Mouse (Mus musculus): Measurements from ENCODE around the gene Tdrd12. TPM values are rescaled to one million over a fixed set of nuclear protein-coding genes. Genes with fewer than 3 reads are reported as not detected.
"Not testable (repeated sequence)": the region's sequence is repeated elsewhere in the genome, so short reads cannot be mapped to it uniquely, and the experiment has no call there.

Gene Tdrd12
- 0.57 and 1.2 TPM in 2 replicates for polyA plus RNA-seq (2015; fragmentation: Nextera tagmentation; extraction: Ambion mirVana)

GRCm38 (mm10) chr7:35537562-35537961, at the start of gene Tdrd12:
TSS of gene Tdrd12 (minus strand) at chr7:35537745.
- WGBS: 87% methylated on average over 17 of the region's 17 CpGs
- no peak within 1 kb of the TSS for H3K4me3 ChIP-seq (replicated peaks)
- no peak within 1 kb of the TSS for H3K9ac ChIP-seq
- no peak for ATAC-seq
- H3K4me1 ChIP-seq (replicated peaks): no peaks in the 10 kb centered on the region
- H3K27me3 ChIP-seq (replicated peaks): no peaks in the 10 kb centered on the region
- H3K27ac ChIP-seq: no peak within 1 kb of the TSS
- no peak within 1 kb of the TSS for H3K4me2 ChIP-seq (replicated peaks)
- no peaks in the 10 kb centered on the region for H3K36me3 ChIP-seq
- H3K9me3 ChIP-seq: no peaks in the 10 kb centered on the region

GRCm38 (mm10) chr7:35586906-35587445, 49.4 kb upstream of the Tdrd12 start:
- H3K4me1 ChIP-seq (replicated peaks): peaks cover 29% of the 10 kb centered on the region
- 0 out of 2 replicates have a peak overlapping the region, but pooled peaks have one; percentile 77 for H3K27ac ChIP-seq
- peak overlapping the region; percentile 95 for H3K4me3 ChIP-seq (replicated peaks)
- peaks cover 2% of the 10 kb centered on the region for H3K36me3 ChIP-seq
- H3K4me2 ChIP-seq (replicated peaks): peak overlapping the region; percentile 100
- 22% methylated on average over 15 of the region's 15 CpGs for WGBS
- ATAC-seq: no peak
- H3K9ac ChIP-seq: peak overlapping the region; percentile 86
- no peaks in the 10 kb centered on the region for H3K9me3 ChIP-seq
- peaks cover 25% of the 10 kb centered on the region for H3K27me3 ChIP-seq (replicated peaks)

- Histone ChIP-seq H3K4me2 (replicated peaks) (peak within 1 kb of the TSS; percentile 100), H3K4me1 (replicated peaks) (peaks cover 29% of the 10 kb centered on the region), H3K9ac (peak within 1 kb of the TSS; percentile 86), H3K27me3 (replicated peaks) (peaks cover 25% of the 10 kb centered on the region), H3K9me3 (no peaks in the 10 kb centered on the region), H3K27ac (peak within 1 kb of the TSS; percentile 77), H3K4me3 (replicated peaks) (peak within 1 kb of the TSS; percentile 95), H3K36me3 (no peaks in the 10 kb centered on the region)
- ATAC-seq: peak; percentile 98
- under 1% methylated on average over 49 of the region's 49 CpGs for WGBS
These were observed 48.7 kb upstream of the Tdrd12 start, which contains the start of gene Ankrd27 for GRCm38 (mm10) chr7:35586055-35586905. TSS of gene Ankrd27 (plus strand) at chr7:35586244.

GRCm38 (mm10) chr7:35585191-35586054, 47.9 kb upstream of the Tdrd12 start, which contains the start of gene Rgs9bp:
TSS of gene Rgs9bp (minus strand) at chr7:35585582.
- Histone ChIP-seq H3K27ac (peak within 1 kb of the TSS; percentile 77), H3K27me3 (replicated peaks) (peaks cover 25% of the 10 kb centered on the region), H3K9me3 (no peaks in the 10 kb centered on the region), H3K4me3 (replicated peaks) (peak within 1 kb of the TSS; percentile 95), H3K4me2 (replicated peaks) (peak within 1 kb of the TSS; percentile 100), H3K4me1 (replicated peaks) (peaks cover 29% of the 10 kb centered on the region), H3K9ac (peak within 1 kb of the TSS; percentile 86), H3K36me3 (no peaks in the 10 kb centered on the region)
- under 1% methylated on average over 45 of the region's 45 CpGs for WGBS
- peak; percentile 88 for ATAC-seq

GRCm38 (mm10) chr7:35584786-35585190, 47.2 kb upstream of the Tdrd12 start:
- Histone ChIP-seq H3K36me3 (no peaks in the 10 kb centered on the region), H3K27me3 (replicated peaks) (peaks cover 25% of the 10 kb centered on the region), H3K4me3 (replicated peaks) (peak overlapping the region; percentile 95), H3K9me3 (no peaks in the 10 kb centered on the region), H3K9ac (peak overlapping the region; percentile 86), H3K27ac (no peak overlapping the region), H3K4me1 (replicated peaks) (peaks cover 29% of the 10 kb centered on the region), H3K4me2 (replicated peaks) (peak overlapping the region; percentile 100)
- ATAC-seq: no peak
- under 1% methylated on average over 50 of the region's 50 CpGs for WGBS

GRCm38 (mm10) chr7:35584068-35584785, 46.7 kb upstream of the Tdrd12 start:
- 6% methylated on average over 36 of the region's 36 CpGs for WGBS
- peak overlapping the region; percentile 86 for H3K9ac ChIP-seq

GRCm38 (mm10) chr7:35583476-35584025, 46.0 kb upstream of the Tdrd12 start:
- Histone ChIP-seq H3K36me3 (no peaks in the 10 kb centered on the region), H3K9ac (no peak overlapping the region), H3K4me1 (replicated peaks) (peaks cover 29% of the 10 kb centered on the region), H3K9me3 (no peaks in the 10 kb centered on the region), H3K27ac (no peak overlapping the region), H3K4me2 (replicated peaks) (peak overlapping the region; percentile 100; the same call in 1 of the 2 replicates), H3K4me3 (replicated peaks) (no peak overlapping the region), H3K27me3 (replicated peaks) (peaks cover 25% of the 10 kb centered on the region)
- no peak for ATAC-seq
- WGBS: 15% methylated on average over 11 of the region's 11 CpGs

More at GRCm38 (mm10) chr7:35584068-35584785, 46.7 kb upstream of the Tdrd12 start:
- H3K27me3 ChIP-seq (replicated peaks): peaks cover 25% of the 10 kb centered on the region
- no peaks in the 10 kb centered on the region for H3K9me3 ChIP-seq
- no peaks in the 10 kb centered on the region for H3K36me3 ChIP-seq
- peaks cover 29% of the 10 kb centered on the region for H3K4me1 ChIP-seq (replicated peaks)
- no peak overlapping the region for H3K27ac ChIP-seq
- H3K4me2 ChIP-seq (replicated peaks): peak overlapping the region; percentile 100
- H3K4me3 ChIP-seq (replicated peaks): peak overlapping the region; percentile 95
- ATAC-seq: no peak

GRCm38 (mm10) chr7:35582719-35583118, 45.2 kb upstream of the Tdrd12 start:
- 72% methylated on average over 5 of the region's 5 CpGs for WGBS
- H3K4me2 ChIP-seq (replicated peaks): no peak overlapping the region
- no peak overlapping the region for H3K9ac ChIP-seq
- no peaks in the 10 kb centered on the region for H3K9me3 ChIP-seq
- no peak overlapping the region for H3K4me3 ChIP-seq (replicated peaks)
- H3K27ac ChIP-seq: no peak overlapping the region
- H3K4me1 ChIP-seq (replicated peaks): peaks cover 25% of the 10 kb centered on the region
- H3K27me3 ChIP-seq (replicated peaks): peaks cover 25% of the 10 kb centered on the region
- no peak for ATAC-seq
- H3K36me3 ChIP-seq: no peaks in the 10 kb centered on the region

GRCm38 (mm10) chr7:35579849-35580248, 42.3 kb upstream of the Tdrd12 start:
- H3K4me2 ChIP-seq (replicated peaks): no peak overlapping the region
- no peak overlapping the region for H3K4me3 ChIP-seq (replicated peaks)
- no peaks in the 10 kb centered on the region for H3K36me3 ChIP-seq
- no peaks in the 10 kb centered on the region for H3K9me3 ChIP-seq
- H3K4me1 ChIP-seq (replicated peaks): peaks cover 12% of the 10 kb centered on the region
- ATAC-seq: no peak
- no peak overlapping the region for H3K9ac ChIP-seq
- no peak overlapping the region for H3K27ac ChIP-seq
- peaks cover 22% of the 10 kb centered on the region for H3K27me3 ChIP-seq (replicated peaks)
- 35% methylated on average over 4 of the region's 4 CpGs for WGBS

GRCm38 (mm10) chr7:35570883-35571282, 33.3 kb upstream of the Tdrd12 start:
- not testable (repeated sequence) for H3K27ac ChIP-seq; H3K4me3 ChIP-seq (replicated peaks); ATAC-seq; H3K36me3 ChIP-seq; H3K4me2 ChIP-seq (replicated peaks); H3K9me3 ChIP-seq; H3K27me3 ChIP-seq (replicated peaks); H3K9ac ChIP-seq; H3K4me1 ChIP-seq (replicated peaks)
- 25% methylated on average over 6 of the region's 6 CpGs for WGBS

GRCm38 (mm10) chr7:35569724-35570123, 32.2 kb upstream of the Tdrd12 start:
- not testable (repeated sequence) for H3K4me2 ChIP-seq (replicated peaks); H3K36me3 ChIP-seq; H3K9me3 ChIP-seq; H3K4me3 ChIP-seq (replicated peaks); H3K4me1 ChIP-seq (replicated peaks); H3K27me3 ChIP-seq (replicated peaks); ATAC-seq; H3K9ac ChIP-seq; H3K27ac ChIP-seq
- 82% methylated on average over 4 of the region's 4 CpGs for WGBS

All from intestine, embryonic 15.5 days (tissue).